Mouse (Mus musculus): ENCODE results near the gene Gucd1. TPM values are rescaled to one million over a fixed set of nuclear protein-coding genes. Genes with fewer than 3 reads are reported as not detected.
"Not testable (repeated sequence)": the region's sequence is repeated elsewhere in the genome, so short reads cannot be mapped to it uniquely, and the experiment has no call there.

The Gucd1 gene
- total RNA-seq, 2 experiments from 2014 or later: 21.5 to 23.8 TPM

GRCm38 (mm10) chr10:75547901-75548300 is 30.1 kb upstream of the Gucd1 start:
- intact Hi-C loops (cut with DNase I): no loop called here
- no peak for DNase-seq

GRCm38 (mm10) chr10:75536123-75536522 is 18.4 kb upstream of the Gucd1 start:
- DNase-seq: no peak

GRCm38 (mm10) chr10:75535423-75535822 is 17.7 kb upstream of the Gucd1 start:
- no peak for DNase-seq
- intact Hi-C loops (cut with DNase I): no loop called here

More at GRCm38 (mm10) chr10:75536123-75536522, 18.4 kb upstream of the Gucd1 start:
- intact Hi-C loops (cut with DNase I): no loop called here

GRCm38 (mm10) chr10:75534934-75535333 is 17.2 kb upstream of the Gucd1 start:
- intact Hi-C loops (cut with DNase I): no loop called here
- DNase-seq: peak; percentile 84

- DNase-seq: no peak
- intact Hi-C loops (cut with DNase I): no loop called here
Measured at GRCm38 (mm10) chr10:75534216-75534615, 16.4 kb upstream of the Gucd1 start.

- DNase-seq: no peak
- intact Hi-C loops (cut with DNase I): no loop called here
Measured at GRCm38 (mm10) chr10:75531532-75532090, 13.8 kb upstream of the Gucd1 start.

- intact Hi-C loops (cut with DNase I): no loop called here
Measured at GRCm38 (mm10) chr10:75530322-75530721, 12.6 kb upstream of the Gucd1 start.

GRCm38 (mm10) chr10:75525450-75525849 is 7.7 kb upstream of the Gucd1 start:
- intact Hi-C loops (cut with DNase I); DNase-seq: not testable (repeated sequence)

More at GRCm38 (mm10) chr10:75530322-75530721, 12.6 kb upstream of the Gucd1 start:
- DNase-seq: no peak

GRCm38 (mm10) chr10:75521643-75522042 is 3.9 kb upstream of the Gucd1 start:
- intact Hi-C loops (cut with DNase I): no loop called here

GRCm38 (mm10) chr10:75520581-75520980 is 2.8 kb upstream of the Gucd1 start:
- no peak for DNase-seq
- intact Hi-C loops (cut with DNase I): no loop called here

More at GRCm38 (mm10) chr10:75521643-75522042, 3.9 kb upstream of the Gucd1 start:
- DNase-seq: no peak

- intact Hi-C loops (cut with DNase I): no loop called here
- peak; percentile 94 for DNase-seq
Measured at GRCm38 (mm10) chr10:75517073-75517757, 557 bp downstream of the Gucd1 start, which contains the start of gene Snrpd3. Snrpd3 (plus strand) TSS chr10:75517551.

- intact Hi-C loops (cut with DNase I): no loop called here
- DNase-seq: no peak
Measured at GRCm38 (mm10) chr10:75516724-75517072, 1.1 kb downstream of the Gucd1 start.

GRCm38 (mm10) chr10:75516038-75516723 is 1.6 kb downstream of the Gucd1 start:
- intact Hi-C loops (cut with DNase I): no loop called here
- DNase-seq: no peak

GRCm38 (mm10) chr10:75515216-75516037 is 2.3 kb downstream of the Gucd1 start:
- no peak for DNase-seq
- intact Hi-C loops (cut with DNase I): no loop called here

GRCm38 (mm10) chr10:75514361-75514760 is 3.4 kb downstream of the Gucd1 start:
- no peak for DNase-seq
- intact Hi-C loops (cut with DNase I): no loop called here

- intact Hi-C loops (cut with DNase I): no loop called here
- DNase-seq: no peak
Measured at GRCm38 (mm10) chr10:75513306-75514067, 4.3 kb downstream of the Gucd1 start.

GRCm38 (mm10) chr10:75512796-75513195 is 5.0 kb downstream of the Gucd1 start:
- DNase-seq: no peak
- intact Hi-C loops (cut with DNase I): no loop called here

GRCm38 (mm10) chr10:75511897-75512296 is 5.9 kb downstream of the Gucd1 start:
- intact Hi-C loops (cut with DNase I): no loop called here
- no peak for DNase-seq

GRCm38 (mm10) chr10:75511060-75511459 is 6.7 kb downstream of the Gucd1 start:
- intact Hi-C loops (cut with DNase I): no loop called here
- no peak for DNase-seq

GRCm38 (mm10) chr10:75510446-75510845 is 7.3 kb downstream of the Gucd1 start:
- intact Hi-C loops (cut with DNase I): no loop called here
- peak; percentile 34 for DNase-seq

Measured in left cerebral cortex, postnatal 4 days (tissue).